17 mouse cellular contexts compared by ENCODE assay signal in the genomic region with DNA sequence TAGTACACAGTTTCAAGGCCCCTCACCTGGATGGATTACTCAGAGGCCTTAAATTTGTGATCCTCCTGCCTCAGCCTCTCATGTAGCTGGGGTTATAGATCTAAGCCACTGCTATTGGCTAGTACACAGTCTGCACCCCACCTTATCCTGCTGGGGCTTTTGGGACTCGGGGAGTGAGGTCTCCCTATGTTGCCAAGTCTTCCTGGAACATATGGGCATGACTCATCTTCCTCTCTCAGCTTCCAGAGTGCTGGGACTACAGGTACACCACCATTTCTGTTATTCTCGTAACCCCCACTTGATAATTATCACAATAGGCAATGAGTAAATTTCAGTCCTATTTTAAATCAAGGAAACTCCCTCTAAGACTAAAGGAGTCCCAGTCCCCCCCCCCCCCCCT. TPM values are rescaled to one million over a fixed set of nuclear protein-coding genes. Genes with fewer than 3 reads are reported as not detected.
"Had no signal": no experiment of that assay in that cellular context is flagged by ENCODE, and none has a peak within 500 bp of the region (broad histone marks: within the 10 kb centered on the region; RNA-seq: fewer than 3 reads in every experiment).

No protein-coding gene starts in this region.

- DNase-seq: retina, postnatal 1 day; right cerebral cortex, postnatal 14 days; right cerebral cortex, postnatal 25 days; right cerebral cortex, postnatal 4 days; spleen, adult 18-20 months; thymus, adult 18-20 months; thymus, adult 2 months; thymus, postnatal 14 days; thymus, postnatal 25 days; thymus, postnatal 36 days; thymus, postnatal 4 days had no signal

- H3K4me3 ChIP-seq: neural tube, embryonic 12.5 days; neural tube, embryonic 13.5 days; neural tube, embryonic 15.5 days; stomach, embryonic 15.5 days had no signal

- H3K9ac ChIP-seq: neural tube, embryonic 12.5 days; neural tube, embryonic 13.5 days; neural tube, embryonic 15.5 days; stomach, embryonic 15.5 days had no signal

- H3K27me3 ChIP-seq: neural tube, embryonic 12.5 days; neural tube, embryonic 13.5 days; neural tube, embryonic 15.5 days; stomach, embryonic 15.5 days had no signal

- H3K4me2 ChIP-seq: neural tube, embryonic 12.5 days; neural tube, embryonic 13.5 days; neural tube, embryonic 15.5 days; stomach, embryonic 15.5 days had no signal

- H3K9me3 ChIP-seq: neural tube, embryonic 12.5 days; neural tube, embryonic 13.5 days; neural tube, embryonic 15.5 days; stomach, embryonic 15.5 days had no signal

- H3K27ac ChIP-seq: neural tube, embryonic 12.5 days; neural tube, embryonic 13.5 days; neural tube, embryonic 15.5 days; stomach, embryonic 15.5 days; stomach, postnatal 0 days had no signal

RNA-seq across cellular contexts. Expression of gene P2rx5, which starts 34.2 kb away (rescaled TPM):
- total RNA-seq: neutrophil, adult 5-6 weeks had no signal
